Mouse (Mus musculus): ENCODE measurements around the gene Hypk.

Gene Hypk

GRCm38 (mm10) chr2:121505942-121506882 lies 53.1 kb downstream of the Hypk start, which contains the start of the genes Mfap1a and Wdr76:
Gene Mfap1a (minus strand): TSS chr2:121506665.
Gene Wdr76 (plus strand): TSS chr2:121506723.
- peak; percentile 89 for DNase-seq (ENCODE audit: low read depth, low spot score)

- no peak for DNase-seq (ENCODE audit: low read depth, low spot score)
Measured at GRCm38 (mm10) chr2:121507173-121507950, 54.3 kb downstream of the Hypk start.

GRCm38 (mm10) chr2:121507951-121508330 lies 54.9 kb downstream of the Hypk start:
- no peak for DNase-seq (ENCODE audit: low read depth, low spot score)

All from telencephalon, adult 2 months (tissue).